Mouse (Mus musculus): ENCODE measurements around the gene Cfap126.
"Not testable (repeated sequence)": the region's sequence is repeated elsewhere in the genome, so short reads cannot be mapped to it uniquely, and the experiment has no call there.

Cfap126 gene

DNA sequence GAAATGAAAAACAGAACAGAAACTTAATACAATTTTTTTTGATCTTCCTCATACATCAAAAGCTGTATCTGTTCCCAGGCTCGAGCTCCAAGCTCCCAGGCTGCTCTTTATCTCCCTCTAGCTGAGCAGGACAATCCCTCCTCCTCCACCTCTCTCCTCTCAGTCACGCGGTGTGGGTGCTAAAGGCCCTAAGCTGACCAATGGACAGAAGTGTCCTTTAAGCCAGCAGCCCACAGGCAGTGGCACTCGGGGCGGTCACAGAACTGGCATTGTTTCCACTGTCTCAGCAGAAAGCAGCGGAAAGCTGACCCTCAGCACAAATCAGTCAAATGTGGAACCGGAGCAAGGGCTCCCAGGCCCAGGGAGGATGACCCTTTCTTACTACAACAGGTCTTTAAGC is 15.5 kb downstream of the Cfap126 start:
- DNase-seq, result no peak

DNA sequence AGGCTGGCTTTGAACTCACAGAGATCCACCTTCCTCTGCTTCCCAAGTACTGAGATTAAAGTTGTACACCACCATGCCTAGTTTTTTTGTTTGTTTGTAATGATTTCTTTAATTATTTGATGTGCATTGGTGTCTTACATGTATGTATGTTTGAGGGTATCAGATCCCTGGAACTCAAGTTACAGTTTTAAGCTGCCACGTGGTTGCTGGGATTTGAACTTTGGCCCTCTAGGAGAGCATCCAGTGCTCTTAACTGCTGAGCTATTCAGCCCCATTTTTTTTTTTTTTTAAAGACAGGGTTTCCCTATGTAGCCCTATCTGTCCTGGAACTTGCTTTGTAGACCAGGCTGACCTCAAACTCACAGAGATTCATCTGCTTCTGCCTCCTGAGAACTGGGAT is 17.3 kb downstream of the Cfap126 start:
- DNase-seq, result no peak

DNA sequence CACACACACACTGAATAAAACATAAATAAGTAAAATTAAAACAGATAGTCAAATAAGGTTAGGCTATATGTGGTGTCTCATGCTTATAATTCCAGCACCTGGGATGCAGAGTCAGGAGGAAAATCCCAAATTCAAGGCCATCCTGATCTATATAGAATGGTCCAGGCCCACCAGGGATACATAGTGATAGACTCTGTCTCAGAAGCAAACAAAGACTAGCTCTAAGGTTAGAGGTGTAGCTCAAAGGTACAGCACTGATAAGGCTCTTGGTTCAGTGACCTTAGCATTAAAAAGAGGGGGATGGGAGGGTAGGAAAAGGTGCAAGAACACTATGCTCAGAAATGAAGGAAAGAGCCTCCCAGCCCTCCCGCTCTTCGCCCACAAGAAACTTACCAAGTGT is 21.9 kb downstream of the Cfap126 start:
- DNase-seq, result no peak

DNA sequence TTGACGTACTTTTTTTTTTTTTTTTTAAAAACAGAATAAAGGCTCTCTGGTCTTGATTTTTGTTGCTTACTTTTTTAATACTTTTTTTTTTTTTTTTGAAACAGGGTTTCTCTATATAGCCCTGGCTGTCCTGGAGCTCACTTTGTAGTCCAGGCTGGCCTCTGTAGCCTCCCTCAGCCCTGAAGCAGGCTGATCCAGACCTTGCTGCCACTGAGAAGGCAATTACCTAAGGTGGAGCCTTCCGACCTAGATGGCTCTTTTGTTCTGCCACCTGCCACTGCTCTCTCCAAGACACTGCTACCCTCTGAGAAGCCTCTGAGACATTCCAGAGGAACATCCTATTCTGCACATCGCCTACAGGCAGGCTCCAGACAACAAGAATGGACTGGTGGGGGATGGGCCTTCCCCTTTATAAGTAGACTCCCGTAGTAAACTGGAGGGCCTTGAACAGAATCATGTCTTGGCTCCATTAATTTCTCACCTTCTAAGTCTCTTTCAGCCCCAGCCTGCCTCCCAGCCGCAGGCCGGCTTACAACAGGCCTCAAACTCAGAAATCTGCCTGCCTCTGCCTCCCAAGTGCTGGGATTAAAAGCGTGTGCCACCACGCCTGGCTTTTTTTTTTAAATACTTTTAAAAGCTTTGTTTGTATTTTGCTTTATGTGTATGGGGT is 23.9 kb downstream of the Cfap126 start:
- DNase-seq, result not testable (repeated sequence)

DNA sequence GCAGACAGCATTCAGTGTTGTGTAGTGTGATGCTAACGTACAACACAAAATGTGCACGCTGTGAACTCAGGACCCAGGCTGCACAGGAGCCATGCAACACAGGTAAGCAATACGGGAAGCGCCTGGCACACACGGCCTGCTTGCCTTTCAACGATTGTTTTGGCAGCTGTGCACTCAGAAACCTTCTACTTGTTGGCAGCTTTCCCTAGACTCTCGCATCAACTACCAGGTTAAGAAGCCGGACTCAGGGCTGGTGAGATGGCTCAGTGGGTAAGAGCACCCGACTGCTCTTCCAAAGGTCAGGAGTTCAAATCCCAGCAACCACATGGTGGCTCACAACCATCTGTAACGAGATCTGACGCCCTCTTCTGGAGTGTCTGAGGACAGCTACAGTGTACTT is 29.3 kb downstream of the Cfap126 start:
- DNase-seq, result not testable (repeated sequence)

DNA sequence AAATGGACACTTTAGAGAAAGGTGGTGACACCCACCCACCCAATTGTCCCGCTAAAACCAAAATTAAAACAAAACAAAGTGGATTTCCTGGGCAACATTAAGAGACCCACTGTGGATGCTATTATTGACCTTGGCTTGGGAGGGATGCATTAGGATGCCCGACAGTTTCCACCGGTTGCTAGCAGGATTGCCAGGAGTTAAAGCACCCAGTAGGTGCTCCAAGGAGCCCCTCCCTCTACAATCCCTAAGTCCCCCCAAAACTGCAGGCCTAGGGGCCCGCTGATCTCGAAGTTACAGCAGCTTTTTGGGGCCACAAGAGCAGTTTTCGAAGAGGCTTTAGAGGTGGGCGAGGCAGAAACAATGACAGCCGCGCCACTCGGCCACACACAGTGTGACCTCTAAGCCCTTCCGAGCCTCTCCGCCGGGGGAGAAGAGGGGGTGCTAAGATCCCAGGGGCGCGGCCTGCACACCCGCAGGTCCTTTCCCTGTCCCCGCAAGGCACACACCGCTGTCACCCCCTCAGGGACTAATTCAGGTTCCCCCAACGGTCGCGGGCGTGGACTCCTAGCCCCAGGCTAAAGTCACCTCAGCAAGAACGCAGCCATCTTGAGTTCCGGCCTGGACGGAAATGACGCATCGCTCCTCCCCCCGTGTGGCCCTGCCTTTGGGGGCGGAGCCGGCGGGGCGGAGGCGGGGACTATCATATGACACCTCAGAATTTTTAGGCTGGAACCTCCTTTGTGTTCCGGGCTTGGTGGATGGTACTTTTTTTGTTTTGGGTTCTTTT is 36.4 kb downstream of the Cfap126 start, which contains the start of the genes Sdhc and Mpz:
Sdhc (minus strand) TSS at position 630 of the 787 bp plus-strand sequence.
Mpz (plus strand) TSS at position 738 of the 787 bp plus-strand sequence.
- DNase-seq, result peak; percentile 98

DNA sequence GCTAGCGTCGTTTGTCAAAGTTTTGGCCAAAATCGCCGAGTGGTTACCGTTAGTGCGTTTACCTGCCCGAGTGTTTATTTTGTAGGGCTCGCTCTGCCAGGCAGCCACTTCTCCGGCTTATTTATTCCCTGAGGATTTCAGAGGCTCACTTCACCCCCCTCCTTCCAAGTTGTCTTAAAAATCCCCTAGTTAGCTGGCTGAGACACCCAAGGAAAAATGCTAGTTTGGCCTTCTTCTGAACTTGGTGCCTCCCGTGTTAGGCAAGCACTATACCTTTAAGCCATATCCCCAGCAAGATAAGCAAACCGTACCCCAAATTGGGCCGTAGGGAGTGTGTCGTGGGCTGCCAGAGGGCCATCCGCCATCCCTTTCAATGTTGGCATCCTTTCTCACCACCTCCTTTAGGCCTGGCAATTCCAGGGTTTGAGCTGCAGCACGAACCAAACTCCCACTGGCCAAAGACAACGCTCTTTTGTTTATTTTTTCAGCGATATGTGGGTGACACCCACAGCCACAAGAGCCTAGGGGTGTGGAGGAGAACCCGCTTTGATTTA is 37.2 kb downstream of the Cfap126 start:
- DNase-seq, result peak; percentile 55 to 64

DNA sequence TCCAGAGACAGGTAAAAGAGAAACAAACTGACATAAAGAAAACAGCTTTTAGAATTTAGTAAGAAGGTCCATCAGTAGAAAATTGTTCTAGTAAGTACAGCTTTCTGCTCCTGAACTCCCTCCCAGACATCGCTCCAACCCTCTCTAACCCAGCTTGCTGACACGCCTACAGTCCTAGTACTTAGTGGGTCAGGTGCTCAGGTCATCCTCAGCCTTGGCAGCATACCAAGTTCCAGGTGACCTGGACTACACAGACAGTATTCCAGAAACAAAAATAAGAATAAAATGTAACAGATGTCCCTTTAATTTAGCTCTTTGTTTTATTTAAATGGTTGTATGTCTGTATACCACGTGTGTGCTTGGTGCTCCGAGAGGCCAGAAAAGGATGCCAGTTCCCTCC is 38.2 kb downstream of the Cfap126 start:
- peak; percentile 20 to 21 for DNase-seq

DNA sequence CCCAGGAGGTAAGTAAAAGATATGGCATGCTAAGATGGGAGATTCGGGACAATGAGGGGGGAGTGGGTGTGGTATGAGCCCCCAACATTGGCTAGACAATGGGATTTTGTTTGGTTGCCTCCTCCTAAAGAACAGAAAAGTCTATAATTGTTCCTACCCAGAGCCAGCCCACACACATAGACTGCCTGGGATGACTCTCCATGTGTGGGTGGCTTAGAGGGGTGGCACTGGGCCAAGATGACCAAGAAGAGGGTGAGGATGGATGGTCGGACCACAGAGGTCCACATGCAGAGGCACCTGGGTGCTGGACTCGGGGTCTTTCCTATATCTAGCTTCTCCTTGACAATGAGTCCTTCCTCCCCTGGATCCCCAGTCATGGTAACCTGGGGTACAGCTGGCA is 42.9 kb downstream of the Cfap126 start:
- no peak for DNase-seq

DNA sequence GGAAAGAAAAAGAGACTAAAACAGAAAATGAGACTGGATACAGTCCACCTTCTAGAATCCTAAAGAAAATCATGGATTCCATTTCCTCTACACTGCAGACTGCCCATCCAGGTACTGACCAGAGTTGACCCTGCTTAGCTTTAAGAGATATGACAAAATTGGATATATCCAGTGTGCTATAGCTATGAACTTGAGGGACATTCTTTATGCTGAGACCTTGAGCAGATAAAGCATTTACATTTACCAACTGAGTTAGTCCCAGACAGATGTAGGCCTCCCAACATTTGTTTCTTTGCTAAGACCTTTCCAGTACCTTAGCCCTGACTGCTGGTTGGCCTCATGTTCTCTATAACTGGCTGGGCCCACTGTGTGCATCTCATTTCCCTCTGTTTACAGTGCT is 44.2 kb downstream of the Cfap126 start:
- DNase-seq, result no peak

DNA sequence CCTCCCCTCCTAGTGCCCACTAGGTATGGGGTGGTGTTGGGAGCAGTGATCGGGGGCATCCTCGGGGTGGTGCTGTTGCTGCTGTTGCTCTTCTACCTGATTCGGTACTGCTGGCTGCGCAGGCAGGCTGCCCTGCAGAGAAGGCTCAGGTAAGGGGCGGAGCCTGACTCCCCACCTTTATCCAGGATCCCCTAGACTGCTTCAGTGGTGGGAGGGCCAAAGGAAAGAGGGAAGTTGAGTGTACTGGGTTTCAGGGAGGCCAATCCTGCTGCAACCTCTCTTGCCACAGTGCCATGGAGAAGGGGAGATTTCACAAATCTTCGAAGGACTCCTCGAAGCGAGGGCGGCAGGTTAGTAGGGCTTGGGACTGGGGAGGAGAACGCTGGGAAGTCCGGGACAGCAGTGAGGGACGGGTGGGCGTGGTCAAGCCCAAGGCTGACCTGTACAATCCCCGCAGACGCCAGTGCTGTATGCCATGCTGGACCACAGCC is 45.8 kb downstream of the Cfap126 start:
- peak in 1 of 2 experiments; percentile 9 for DNase-seq

DNA sequence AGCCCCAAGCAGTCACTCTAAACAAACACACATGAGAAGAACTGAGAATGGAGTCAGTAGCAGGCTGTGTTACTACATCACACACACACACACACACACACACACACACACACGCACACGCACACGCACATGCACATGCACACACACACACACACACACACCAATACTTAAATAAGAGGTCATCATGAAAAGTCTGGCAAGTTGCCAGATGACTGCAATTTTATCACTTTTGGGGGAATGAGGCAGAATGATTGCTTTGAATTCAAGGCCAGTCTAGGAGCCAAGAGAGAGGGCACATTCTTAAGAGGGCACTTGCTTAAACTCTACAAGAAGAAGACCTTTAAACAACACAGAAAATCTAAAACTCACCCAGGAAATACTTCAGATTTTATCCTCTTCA is 48.8 kb downstream of the Cfap126 start:
- DNase-seq, result no peak

DNA sequence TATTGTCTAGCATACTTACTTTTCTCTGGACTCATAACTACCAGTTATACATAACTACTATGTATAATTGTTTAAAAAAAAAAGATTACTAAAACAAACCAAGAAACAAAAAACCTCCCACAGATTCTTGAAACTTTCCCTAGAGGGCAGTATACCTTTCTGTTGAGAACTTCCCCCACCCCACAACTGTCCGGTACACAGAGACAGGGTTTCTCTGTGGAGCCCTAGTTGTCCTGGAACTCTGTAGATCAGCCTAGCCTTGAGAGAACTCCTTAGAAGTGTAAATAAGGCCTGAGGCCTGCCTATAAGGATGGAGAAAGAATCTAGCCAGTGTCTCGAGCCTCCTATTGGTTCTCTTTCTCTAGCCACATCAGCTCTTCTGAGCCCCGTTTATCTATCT is 50.5 kb downstream of the Cfap126 start:
- no peak for DNase-seq

DNA sequence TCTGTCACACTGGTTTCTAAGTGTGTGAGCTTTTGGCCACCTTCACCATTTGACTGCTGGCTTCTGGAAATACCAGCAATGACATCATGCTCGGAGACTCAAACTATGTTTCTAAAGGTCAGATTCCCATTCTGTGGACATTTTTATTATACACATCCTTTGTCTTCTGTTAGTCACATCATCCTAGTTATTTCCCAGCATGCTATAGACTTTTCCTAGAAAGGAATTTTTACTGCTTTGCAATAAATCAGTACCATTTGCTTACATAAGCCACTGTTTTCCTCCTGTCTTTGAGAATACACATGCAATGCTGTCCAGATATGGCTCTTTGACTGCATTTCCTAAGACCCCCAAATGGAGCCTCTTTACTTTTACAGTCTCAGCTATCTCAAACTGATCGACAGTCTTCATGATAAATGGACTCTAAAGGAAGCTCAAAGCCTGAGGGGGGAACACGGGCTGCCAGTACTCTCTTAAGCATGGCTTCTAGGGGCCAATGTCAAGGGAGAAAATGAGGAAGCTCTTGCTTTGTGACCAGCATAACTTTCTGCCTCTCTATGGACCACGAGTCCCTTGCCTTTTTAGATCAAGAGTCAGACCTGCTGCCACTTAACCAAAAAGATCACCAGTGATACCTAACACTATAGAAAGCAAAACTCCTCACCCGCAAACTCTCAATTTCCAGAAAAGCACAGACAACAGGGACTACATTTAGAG is 52.1 kb downstream of the Cfap126 start:
- no peak for DNase-seq

DNA sequence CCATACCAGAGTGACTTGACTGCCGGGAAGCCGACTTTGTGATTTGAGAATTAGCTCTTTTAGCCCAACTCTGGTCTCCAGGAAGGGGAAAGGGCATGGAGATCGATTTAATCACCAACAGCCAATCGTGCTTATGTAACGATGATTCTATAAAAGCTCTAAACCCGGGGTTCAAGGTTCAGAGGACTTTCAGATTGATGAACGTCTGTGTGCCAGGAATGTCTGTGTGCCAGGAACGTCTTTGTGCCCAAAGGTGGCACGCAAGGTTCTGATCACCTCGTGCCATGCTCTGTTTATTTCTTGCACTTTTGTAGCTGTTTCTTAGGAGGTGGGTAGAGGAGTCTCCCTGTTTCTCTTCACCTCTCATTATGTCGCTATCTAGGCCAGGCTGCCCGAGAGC is 55.2 kb downstream of the Cfap126 start:
- DNase-seq, result no peak

DNA sequence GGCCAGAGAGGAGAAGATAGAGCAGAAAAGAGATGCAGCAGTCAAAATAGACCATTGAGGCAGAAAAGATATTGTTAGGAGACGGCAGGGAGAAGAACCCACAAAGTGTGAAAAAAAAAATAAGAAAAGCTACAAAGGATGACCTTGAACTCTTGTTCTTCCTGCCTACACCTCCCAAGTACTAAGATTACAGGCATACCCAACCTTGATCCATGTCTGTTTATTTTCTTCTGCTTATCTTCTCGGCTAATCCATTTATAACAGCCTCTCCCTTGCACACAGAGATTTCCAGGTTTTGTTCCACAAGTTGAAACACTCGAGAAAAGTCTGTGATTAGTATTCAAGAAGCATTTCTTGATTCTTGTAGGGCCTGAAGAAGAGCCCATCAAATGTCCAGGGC is 56.2 kb downstream of the Cfap126 start:
- no peak for DNase-seq

DNA sequence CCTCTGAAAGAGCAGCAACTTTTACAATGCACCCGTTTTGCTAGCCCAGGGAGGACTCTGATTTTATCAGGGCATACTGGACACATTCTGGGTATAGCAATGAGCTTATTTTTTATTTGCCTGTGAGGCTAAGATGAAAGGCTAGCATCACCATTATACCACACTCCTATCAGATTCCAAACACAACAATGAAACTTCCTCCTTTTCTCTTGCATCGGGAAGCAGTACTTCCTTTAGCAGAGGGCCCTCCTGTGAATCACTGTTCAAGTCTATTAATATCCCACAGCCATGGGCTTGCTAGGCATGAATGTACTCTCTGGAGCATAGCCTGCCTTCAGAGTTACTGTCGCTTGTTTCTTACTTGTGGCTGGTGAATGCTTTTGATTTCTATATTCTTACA is 57.4 kb downstream of the Cfap126 start:
- DNase-seq, result no peak

DNA sequence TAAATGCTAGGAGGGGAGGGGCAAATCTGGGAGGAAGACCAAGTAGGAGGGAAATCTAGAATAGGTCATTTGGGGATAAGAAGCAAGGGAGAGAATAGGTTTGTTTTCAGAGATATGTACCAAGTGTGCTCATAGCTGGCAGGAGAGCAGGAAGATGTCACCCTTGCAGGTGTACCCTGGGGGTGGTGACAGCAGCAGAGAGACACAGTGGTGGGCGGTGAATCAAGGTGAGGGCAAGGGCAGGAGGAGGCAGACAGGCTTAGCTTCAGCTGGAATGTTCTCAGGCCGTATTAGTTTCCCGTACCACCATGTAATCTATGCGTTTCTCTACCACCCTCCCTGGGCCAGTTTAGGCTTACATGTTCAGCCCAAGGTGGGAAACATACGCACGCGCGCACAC is 59.1 kb downstream of the Cfap126 start:
- DNase-seq, result no peak

All from cerebellum, postnatal 10 days (tissue).